Mouse (Mus musculus): ENCODE results near the gene Ankrd6. TPM values are rescaled to one million over a fixed set of nuclear protein-coding genes. Genes with fewer than 3 reads are reported as not detected.
A peak's percentile ranks its signal among the peaks of the same experiment; 100 is the strongest.

The Ankrd6 gene
- polyA plus RNA-seq, 1 experiment from 2014 or later, result 23.0 TPM

GRCm38 (mm10) chr4:32834541-32834940, 116.1 kb downstream of the Ankrd6 start:
- Histone ChIP-seq H3K27me3 (ENCODE audit: control insufficient read depth, insufficient read depth, low read length) (no peaks in the 10 kb centered on the region), H3K4me1 (replicated peaks; ENCODE audit: control insufficient read depth, insufficient read depth, low read length) (no peaks in the 10 kb centered on the region), H3K27ac (no peak overlapping the region), H3K9me3 (ENCODE audit: control insufficient read depth, low read length) (no peaks in the 10 kb centered on the region), H3K4me3 (replicated peaks; ENCODE audit: low read length) (no peak overlapping the region), H3K36me3 (replicated peaks; ENCODE audit: control insufficient read depth, insufficient read depth) (no peaks in the 10 kb centered on the region), H3K4me2 (replicated peaks) (no peak overlapping the region), H3K9ac (no peak overlapping the region)
- ATAC-seq (ENCODE audit: low FRiP score) (no peak), DNase-seq (ENCODE audit: low spot score) (no peak)
- 80% methylated on average over 3 of the region's 3 CpGs for WGBS

GRCm38 (mm10) chr4:32833494-32834282, 117.0 kb downstream of the Ankrd6 start:
- H3K4me1 ChIP-seq (replicated peaks; ENCODE audit: control insufficient read depth, insufficient read depth, low read length), result no peaks in the 10 kb centered on the region
- peak overlapping the region; percentile 28 for H3K4me3 ChIP-seq (replicated peaks; ENCODE audit: low read length)
- DNase-seq (ENCODE audit: low spot score), result no peak
- peak; percentile 69; the same call in 1 of the 2 replicates for ATAC-seq (ENCODE audit: low FRiP score)
- no peak overlapping the region for H3K27ac ChIP-seq
- no peaks in the 10 kb centered on the region for H3K27me3 ChIP-seq (ENCODE audit: control insufficient read depth, insufficient read depth, low read length)
- H3K4me2 ChIP-seq (replicated peaks), result peak overlapping the region; percentile 52
- H3K9ac ChIP-seq, result peak overlapping the region; percentile 26; the same call in 1 of the 2 replicates
- 50% methylated on average over 17 of the region's 17 CpGs for WGBS
- H3K36me3 ChIP-seq (replicated peaks; ENCODE audit: control insufficient read depth, insufficient read depth), result no peaks in the 10 kb centered on the region
- no peaks in the 10 kb centered on the region for H3K9me3 ChIP-seq (ENCODE audit: control insufficient read depth, low read length)

- H3K4me2 ChIP-seq (replicated peaks), result no peak overlapping the region
- no peaks in the 10 kb centered on the region for H3K9me3 ChIP-seq (ENCODE audit: control insufficient read depth, low read length)
- no peak for DNase-seq (ENCODE audit: low spot score)
- no peaks in the 10 kb centered on the region for H3K27me3 ChIP-seq (ENCODE audit: control insufficient read depth, insufficient read depth, low read length)
- peaks cover 8% of the 10 kb centered on the region; the same call in 1 of the 2 replicates for H3K4me1 ChIP-seq (replicated peaks; ENCODE audit: control insufficient read depth, insufficient read depth, low read length)
- no peak for ATAC-seq (ENCODE audit: low FRiP score)
- H3K4me3 ChIP-seq (replicated peaks; ENCODE audit: low read length), result no peak overlapping the region
- H3K36me3 ChIP-seq (replicated peaks; ENCODE audit: control insufficient read depth, insufficient read depth), result no peaks in the 10 kb centered on the region
- no peak overlapping the region for H3K27ac ChIP-seq
- H3K9ac ChIP-seq, result no peak overlapping the region
- 78% methylated on average over 10 of the region's 10 CpGs for WGBS
These were observed 121.3 kb downstream of the Ankrd6 start for GRCm38 (mm10) chr4:32829316-32829715.

- 92% methylated on average over 10 of the region's 10 CpGs for WGBS
- H3K4me3 ChIP-seq (replicated peaks; ENCODE audit: low read length), result no peak overlapping the region
- no peak overlapping the region for H3K9ac ChIP-seq
- H3K36me3 ChIP-seq (replicated peaks; ENCODE audit: control insufficient read depth, insufficient read depth), result no peaks in the 10 kb centered on the region
- DNase-seq (ENCODE audit: low spot score), result no peak
- no peaks in the 10 kb centered on the region for H3K9me3 ChIP-seq (ENCODE audit: control insufficient read depth, low read length)
- H3K4me2 ChIP-seq (replicated peaks), result no peak overlapping the region
- no peak for ATAC-seq (ENCODE audit: low FRiP score)
- no peak overlapping the region for H3K27ac ChIP-seq
- peaks cover 8% of the 10 kb centered on the region; the same call in 1 of the 2 replicates for H3K4me1 ChIP-seq (replicated peaks; ENCODE audit: control insufficient read depth, insufficient read depth, low read length)
- H3K27me3 ChIP-seq (ENCODE audit: control insufficient read depth, insufficient read depth, low read length), result no peaks in the 10 kb centered on the region
These were observed 122.1 kb downstream of the Ankrd6 start for GRCm38 (mm10) chr4:32828385-32829077.

GRCm38 (mm10) chr4:32826925-32827324, 123.7 kb downstream of the Ankrd6 start:
- no peak overlapping the region for H3K27ac ChIP-seq
- WGBS, result 49% methylated on average over 7 of the region's 7 CpGs
- peak; percentile 43; the same call in 1 of the 2 replicates for ATAC-seq (ENCODE audit: low FRiP score)

GRCm38 (mm10) chr4:32824254-32824653, 126.4 kb downstream of the Ankrd6 start:
- H3K4me3 ChIP-seq (replicated peaks; ENCODE audit: low read length), result no peak overlapping the region
- WGBS, result 61% methylated on average over 8 of the region's 8 CpGs

More at GRCm38 (mm10) chr4:32826925-32827324, 123.7 kb downstream of the Ankrd6 start:
- H3K36me3 ChIP-seq (replicated peaks; ENCODE audit: control insufficient read depth, insufficient read depth), result no peaks in the 10 kb centered on the region
- H3K9ac ChIP-seq, result no peak overlapping the region
- no peaks in the 10 kb centered on the region for H3K9me3 ChIP-seq (ENCODE audit: control insufficient read depth, low read length)
- peaks cover 8% of the 10 kb centered on the region; the same call in 1 of the 2 replicates for H3K4me1 ChIP-seq (replicated peaks; ENCODE audit: control insufficient read depth, insufficient read depth, low read length)
- no peaks in the 10 kb centered on the region for H3K27me3 ChIP-seq (ENCODE audit: control insufficient read depth, insufficient read depth, low read length)
- peak; percentile 53 for DNase-seq (ENCODE audit: low spot score)
- no peak overlapping the region for H3K4me2 ChIP-seq (replicated peaks)
- no peak overlapping the region for H3K4me3 ChIP-seq (replicated peaks; ENCODE audit: low read length)

DNA sequence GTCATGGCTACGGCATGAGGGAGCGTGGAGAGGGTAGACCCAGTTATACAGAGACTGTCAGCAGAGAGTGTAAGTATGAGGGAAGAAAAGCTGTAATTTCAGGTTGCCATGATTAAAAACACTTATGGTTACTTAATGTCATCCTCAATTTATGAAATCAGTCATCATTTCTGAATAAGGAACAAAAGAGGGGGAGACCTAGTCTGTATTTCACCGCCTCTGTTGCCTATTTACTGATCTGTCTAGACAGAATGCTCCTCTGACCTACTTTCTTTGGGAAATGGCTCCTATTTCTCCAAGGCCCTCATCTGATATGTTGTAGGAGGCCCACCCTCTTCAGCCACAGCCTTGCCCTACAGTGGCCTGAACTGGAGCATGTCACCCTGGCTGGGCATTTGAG, 130.0 kb downstream of the Ankrd6 start:
- 93% methylated on average over 3 of the region's 3 CpGs for WGBS
- DNase-seq (ENCODE audit: low spot score), result no peak
- no peaks in the 10 kb centered on the region for H3K27me3 ChIP-seq (ENCODE audit: control insufficient read depth, insufficient read depth, low read length)
- peaks cover 3% of the 10 kb centered on the region; the same call in 1 of the 2 replicates for H3K36me3 ChIP-seq (replicated peaks; ENCODE audit: control insufficient read depth, insufficient read depth)
- H3K27ac ChIP-seq, result no peak overlapping the region
- no peaks in the 10 kb centered on the region for H3K9me3 ChIP-seq (ENCODE audit: control insufficient read depth, low read length)
- H3K9ac ChIP-seq, result no peak overlapping the region
- no peaks in the 10 kb centered on the region for H3K4me1 ChIP-seq (replicated peaks; ENCODE audit: control insufficient read depth, insufficient read depth, low read length)
- no peak overlapping the region for H3K4me2 ChIP-seq (replicated peaks)
- no peak for ATAC-seq (ENCODE audit: low FRiP score)
- no peak overlapping the region for H3K4me3 ChIP-seq (replicated peaks; ENCODE audit: low read length)

More at GRCm38 (mm10) chr4:32824254-32824653, 126.4 kb downstream of the Ankrd6 start:
- Histone ChIP-seq H3K27ac (no peak overlapping the region), H3K4me1 (replicated peaks; ENCODE audit: control insufficient read depth, insufficient read depth, low read length) (peaks cover 8% of the 10 kb centered on the region; the same call in 1 of the 2 replicates), H3K9me3 (ENCODE audit: control insufficient read depth, low read length) (no peaks in the 10 kb centered on the region), H3K36me3 (replicated peaks; ENCODE audit: control insufficient read depth, insufficient read depth) (peaks cover 3% of the 10 kb centered on the region; the same call in 1 of the 2 replicates), H3K4me2 (replicated peaks) (no peak overlapping the region), H3K27me3 (ENCODE audit: control insufficient read depth, insufficient read depth, low read length) (no peaks in the 10 kb centered on the region), H3K9ac (no peak overlapping the region)
- DNase-seq (ENCODE audit: low spot score) (no peak), ATAC-seq (ENCODE audit: low FRiP score) (no peak)

DNA sequence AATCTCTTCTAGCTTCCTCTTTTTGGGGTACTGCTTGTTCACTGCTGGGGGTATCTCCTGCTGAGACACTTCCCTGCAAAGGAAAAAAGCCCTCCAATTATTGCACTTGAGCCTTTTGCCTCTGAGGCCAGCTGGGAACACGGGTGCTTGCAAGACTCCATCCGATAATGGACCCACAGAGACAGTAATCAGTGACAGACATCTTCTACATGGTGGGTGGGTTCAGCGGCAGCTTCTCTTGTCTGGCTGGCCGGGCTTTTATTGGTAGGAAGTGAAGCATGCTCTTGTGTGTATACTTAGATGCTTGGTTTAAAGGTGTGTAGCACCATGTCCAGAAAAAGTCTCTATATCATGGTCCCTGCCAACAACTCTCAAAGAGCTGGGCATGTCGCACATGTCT, 133.2 kb downstream of the Ankrd6 start:
- ATAC-seq (ENCODE audit: low FRiP score), result no peak
- Histone ChIP-seq H3K9me3 (ENCODE audit: control insufficient read depth, low read length) (no peaks in the 10 kb centered on the region), H3K27me3 (ENCODE audit: control insufficient read depth, insufficient read depth, low read length) (no peaks in the 10 kb centered on the region), H3K4me2 (replicated peaks) (no peak overlapping the region), H3K27ac (no peak overlapping the region), H3K36me3 (replicated peaks; ENCODE audit: control insufficient read depth, insufficient read depth) (peaks cover 3% of the 10 kb centered on the region; the same call in 1 of the 2 replicates), H3K9ac (no peak overlapping the region), H3K4me3 (replicated peaks; ENCODE audit: low read length) (no peak overlapping the region), H3K4me1 (replicated peaks; ENCODE audit: control insufficient read depth, insufficient read depth, low read length) (no peaks in the 10 kb centered on the region)
- DNase-seq (ENCODE audit: low spot score), result no peak
- 64% methylated on average over 5 of the region's 5 CpGs for WGBS

DNA sequence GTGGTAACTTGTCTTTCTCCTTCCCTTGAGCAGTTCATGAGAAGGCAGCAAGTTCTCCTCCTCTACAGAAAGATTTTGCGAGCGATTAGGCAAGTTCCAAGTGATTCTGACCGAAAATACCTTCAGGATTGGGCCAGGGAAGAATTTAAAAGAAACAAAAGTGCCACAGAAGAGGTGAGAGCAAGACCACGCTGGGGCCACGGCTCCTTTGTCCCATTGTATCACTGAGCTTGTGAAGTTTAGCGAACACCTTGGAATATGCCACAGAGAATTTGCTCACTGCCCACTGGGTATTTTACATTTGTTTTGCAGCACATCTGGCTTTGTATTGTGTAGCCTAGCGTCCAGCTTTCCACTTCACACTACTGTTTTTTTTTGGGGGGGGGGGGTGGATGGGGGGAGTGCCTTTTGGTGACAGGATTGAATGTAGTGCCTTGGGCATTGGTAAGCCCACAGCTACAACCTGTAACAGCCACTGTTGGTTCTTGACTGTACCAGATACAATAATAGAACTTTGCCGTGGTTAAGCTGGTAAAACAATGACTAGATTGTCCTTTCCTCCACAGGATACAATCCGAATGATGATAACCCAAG, 150.0 kb downstream of the Ankrd6 start:
- WGBS, result 10% methylated on average over 9 of the region's 9 CpGs
- H3K9me3 ChIP-seq (ENCODE audit: control insufficient read depth, low read length), result no peaks in the 10 kb centered on the region
- H3K4me3 ChIP-seq (replicated peaks; ENCODE audit: low read length), result peak overlapping the region; percentile 76
- peaks cover 10% of the 10 kb centered on the region; the same call in 1 of the 2 replicates for H3K36me3 ChIP-seq (replicated peaks; ENCODE audit: control insufficient read depth, insufficient read depth)
- H3K4me2 ChIP-seq (replicated peaks), result peak overlapping the region; percentile 67
- ATAC-seq (ENCODE audit: low FRiP score) (peak; percentile 13; the same call in 1 of the 2 replicates), DNase-seq (ENCODE audit: low spot score) (peak; percentile 41)
- peaks cover 8% of the 10 kb centered on the region for H3K4me1 ChIP-seq (replicated peaks; ENCODE audit: control insufficient read depth, insufficient read depth, low read length)
- peak overlapping the region; percentile 90 for H3K9ac ChIP-seq
- H3K27ac ChIP-seq, result peak overlapping the region; percentile 99
- no peaks in the 10 kb centered on the region for H3K27me3 ChIP-seq (ENCODE audit: control insufficient read depth, insufficient read depth, low read length)
